Mouse (Mus musculus) cerebellum, adult 18-20 months (tissue): Measurements from ENCODE around the gene Tymp.

Experiments used
- DNase-seq, 2 experiments: peaks; one replicate each; pipeline ENCODE4 v3.0.0; 2021

The Tymp gene

DNA sequence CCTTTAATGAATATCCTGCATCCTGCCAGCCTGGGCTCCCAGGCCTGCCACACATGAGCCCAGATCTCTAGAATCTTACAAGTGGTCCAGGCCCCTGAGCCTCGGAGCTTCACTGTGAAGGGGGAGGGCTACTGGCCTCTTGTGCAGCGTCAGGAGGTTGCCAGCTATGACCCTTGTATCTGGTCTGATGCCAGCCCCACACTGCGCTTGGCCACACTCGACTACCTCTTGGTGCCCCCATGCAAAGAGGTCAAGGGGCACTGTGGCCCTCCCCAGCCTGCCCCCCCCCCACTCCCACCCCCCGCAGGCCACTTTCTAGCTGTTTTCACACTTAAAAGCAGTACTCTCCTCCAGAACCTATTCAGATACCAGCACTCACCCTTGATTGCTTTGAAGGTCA lies 50.4 kb downstream of the Tymp start:
- no peak for DNase-seq

DNA sequence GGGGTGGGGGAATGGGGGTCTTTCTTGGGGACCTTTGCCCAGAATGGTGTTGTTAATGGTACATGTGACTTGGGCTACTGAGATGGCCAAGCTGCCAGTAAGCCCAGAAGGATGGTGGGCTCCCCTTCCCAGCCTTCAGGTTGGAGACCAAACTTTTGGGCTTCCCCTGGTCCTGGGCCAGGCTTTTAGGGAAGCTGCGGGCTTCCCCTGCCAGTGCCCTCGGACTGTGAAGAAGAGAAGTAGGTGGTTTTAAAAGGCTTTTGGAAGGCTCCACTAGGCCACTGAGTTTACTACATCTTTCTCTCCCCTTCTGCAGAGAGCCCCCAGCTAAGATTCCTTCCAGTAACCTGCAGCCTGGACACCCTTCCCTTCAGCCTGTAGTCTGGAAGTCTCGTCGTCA lies 53.2 kb downstream of the Tymp start:
- DNase-seq = no peak

DNA sequence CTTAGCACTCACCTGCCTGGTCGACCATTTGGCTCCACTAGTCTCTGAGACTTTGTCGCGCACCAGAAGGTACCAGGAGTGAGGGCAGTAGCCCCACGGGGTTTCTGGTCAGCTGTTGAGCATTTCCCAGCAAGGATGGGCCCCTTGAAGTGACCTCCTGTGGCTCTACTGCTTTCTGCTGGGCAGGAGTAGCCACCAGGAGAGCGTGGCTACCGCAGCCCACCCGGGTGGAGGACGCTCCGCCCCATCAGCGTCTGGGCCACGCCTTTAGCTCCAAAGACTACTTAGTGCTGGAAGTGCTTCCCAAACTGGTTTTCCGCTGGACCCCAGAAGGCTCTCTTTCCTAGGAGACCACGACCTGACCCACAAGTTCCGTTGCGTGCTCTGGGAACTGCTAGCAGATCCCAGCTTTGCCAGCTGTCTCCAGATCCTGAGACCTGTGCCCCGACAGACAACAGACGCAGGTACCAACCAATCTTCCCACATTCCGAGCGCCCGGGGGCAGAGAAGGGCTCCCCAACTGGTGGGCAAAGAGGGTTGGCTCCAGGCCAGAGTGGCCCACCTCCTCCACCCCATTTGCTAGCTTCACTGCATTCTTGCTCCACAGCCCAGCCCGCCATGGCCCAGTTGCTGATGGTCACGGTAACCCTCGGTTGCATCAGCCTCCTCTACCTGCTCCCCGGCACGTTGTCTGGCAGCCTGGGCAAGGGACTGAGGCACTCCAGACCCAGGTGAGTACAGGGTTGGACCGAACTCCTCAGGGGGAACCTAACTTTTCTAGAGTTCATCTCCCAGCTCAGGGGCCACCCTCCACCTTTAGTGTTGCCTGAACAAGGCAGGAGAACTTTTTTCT lies 53.9 kb downstream of the Tymp start, which contains the start of gene Adm2:
TSS of gene Adm2 (plus strand) at position 51 of the 853 bp plus-strand sequence.
- no peak for DNase-seq
